Mouse (Mus musculus) kidney, postnatal 14 days (tissue): Measurements from ENCODE around the gene Trpm5.

Experiments used
- DNase-seq: peaks from one replicate; pipeline ENCODE4 v3.0.0; 2022; ENCODE audit warnings: mixed read lengths

Trpm5 gene

GRCm38 (mm10) chr7:143094592-143095553 lies at the start of gene Trpm5:
Gene Trpm5 (minus strand): TSS chr7:143094642.
- peak; percentile 70 for DNase-seq

DNA sequence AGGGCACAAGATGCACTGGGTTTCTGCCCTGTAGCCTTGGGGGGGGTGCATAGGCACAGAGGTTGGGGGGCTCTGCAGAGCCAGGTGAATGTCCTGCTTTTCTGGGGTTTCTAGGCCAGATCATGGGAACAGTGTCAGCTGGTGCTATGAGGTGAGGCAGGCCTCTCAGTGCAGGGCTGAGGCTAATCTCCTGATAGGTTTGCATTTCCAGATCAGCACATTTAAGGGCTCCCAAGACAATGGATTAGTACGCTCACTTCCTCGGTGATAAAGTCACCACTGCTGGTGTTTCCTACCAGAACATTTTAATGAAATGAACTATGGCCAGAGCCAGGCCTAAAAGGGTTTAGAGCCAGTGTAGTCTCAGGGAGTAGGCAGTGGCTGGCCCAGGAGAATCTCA lies 48.2 kb upstream of the Trpm5 start:
- DNase-seq = no peak

GRCm38 (mm10) chr7:143139932-143140331 lies 45.5 kb upstream of the Trpm5 start:
- no peak for DNase-seq

GRCm38 (mm10) chr7:143138789-143139188 lies 44.3 kb upstream of the Trpm5 start:
- peak; percentile 64 for DNase-seq

- DNase-seq = no peak
Observed at GRCm38 (mm10) chr7:143136561-143136960, 42.1 kb upstream of the Trpm5 start.

DNA sequence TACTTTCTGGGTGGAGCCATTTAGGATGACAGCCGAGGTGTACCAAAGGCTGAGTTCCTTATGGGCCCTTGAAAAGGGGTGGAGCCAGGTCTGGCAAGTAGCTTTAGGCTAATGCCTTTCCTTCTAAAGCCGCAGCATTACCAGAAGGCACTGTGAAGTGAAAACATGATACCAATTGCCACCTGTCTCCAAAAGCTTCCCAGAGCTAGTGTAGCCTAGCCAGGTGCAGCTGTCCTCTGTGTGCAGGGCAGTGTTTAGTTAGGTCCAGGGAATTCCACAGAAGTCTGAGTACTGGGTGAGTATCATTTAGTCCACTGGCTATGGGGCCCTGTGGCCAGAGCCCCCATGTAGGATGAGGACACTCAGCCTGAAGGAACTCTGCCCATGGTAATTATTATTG lies 41.7 kb upstream of the Trpm5 start:
- no peak for DNase-seq

- DNase-seq = no peak
Observed at GRCm38 (mm10) chr7:143132815-143133214, 38.4 kb upstream of the Trpm5 start.

- no peak for DNase-seq
Observed at GRCm38 (mm10) chr7:143124902-143125301, 30.5 kb upstream of the Trpm5 start.

DNA sequence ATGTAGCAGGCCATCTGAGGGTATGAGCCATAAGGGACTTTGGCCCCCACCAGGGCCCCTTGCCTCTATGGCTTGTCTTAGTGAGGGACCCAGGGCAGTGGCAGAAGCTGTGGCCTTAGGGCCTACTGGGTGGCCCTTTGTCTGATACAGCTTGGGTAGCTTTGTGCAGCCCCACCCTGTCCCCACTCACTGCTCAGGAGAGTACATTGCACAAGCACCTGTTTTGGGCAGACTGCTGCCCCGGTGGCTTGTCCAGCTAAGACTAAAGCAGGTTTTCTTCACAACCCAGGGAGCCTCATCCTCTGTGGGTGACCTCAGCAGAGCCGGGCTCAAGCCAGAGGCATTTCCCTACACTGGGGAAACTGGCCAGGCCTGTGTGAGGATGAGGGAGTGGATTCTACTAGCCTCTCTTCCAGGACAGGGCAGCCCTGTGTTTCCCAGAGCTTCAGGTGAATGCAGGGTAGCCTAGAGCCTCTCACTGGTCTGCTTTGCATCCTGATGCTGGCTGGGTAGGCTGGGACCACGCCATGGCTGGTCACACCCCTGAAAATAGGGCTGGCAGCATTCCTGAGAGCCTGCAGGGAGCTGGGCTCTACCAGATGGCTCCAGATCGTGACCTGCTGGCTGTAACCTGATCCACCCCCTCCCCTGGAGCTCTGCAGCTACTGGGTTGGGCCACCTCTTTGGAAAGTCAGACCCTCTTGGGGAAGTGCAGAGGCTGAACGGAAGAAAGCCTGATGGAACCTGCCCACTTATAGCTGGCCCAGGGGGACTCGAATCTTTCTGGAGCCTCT lies 29.6 kb upstream of the Trpm5 start:
- DNase-seq = peak; percentile 79

DNA sequence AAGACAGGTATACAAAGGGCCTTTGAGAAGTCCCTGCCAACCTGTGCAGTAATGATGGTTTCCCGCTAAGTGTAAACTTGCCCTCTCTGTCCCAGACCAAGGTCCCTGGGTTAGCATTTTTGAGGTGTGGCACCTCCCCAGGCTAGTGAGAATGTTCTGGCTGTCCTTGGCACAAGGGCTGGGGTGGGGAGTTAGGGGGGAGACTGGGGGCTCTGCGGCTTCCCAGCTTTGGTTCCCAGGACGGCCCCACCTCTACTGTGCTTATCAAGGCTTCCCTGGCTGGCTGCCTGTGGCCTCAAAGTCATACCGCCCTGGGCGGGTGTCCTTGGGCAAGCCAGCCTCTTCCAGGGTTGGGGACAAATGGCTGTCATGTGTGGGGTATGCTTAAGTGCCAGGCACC lies 27.7 kb upstream of the Trpm5 start:
- DNase-seq = no peak

- no peak for DNase-seq
Observed at GRCm38 (mm10) chr7:143119826-143120225, 25.4 kb upstream of the Trpm5 start.

GRCm38 (mm10) chr7:143119407-143119806 lies 25.0 kb upstream of the Trpm5 start:
- DNase-seq = peak; percentile 47

DNA sequence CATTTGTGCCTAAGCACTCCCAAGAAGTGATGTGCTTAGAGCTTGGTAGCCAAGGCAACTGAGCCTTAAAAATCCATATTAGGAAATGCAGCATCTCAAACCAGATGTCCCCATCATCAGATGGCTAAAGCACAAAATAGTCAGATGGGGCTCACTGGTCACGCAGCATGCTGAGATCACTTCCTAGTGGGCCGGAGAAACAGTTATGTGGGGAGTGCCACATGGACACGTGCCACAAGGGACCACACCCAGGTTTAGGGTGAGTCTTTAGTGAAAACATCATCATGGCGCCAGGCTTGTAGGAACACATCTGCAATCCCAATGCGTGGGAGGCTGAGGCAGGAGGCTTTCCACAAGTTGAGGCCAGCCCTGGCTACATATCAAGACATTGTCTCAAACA lies 22.1 kb upstream of the Trpm5 start:
- DNase-seq = no peak

DNA sequence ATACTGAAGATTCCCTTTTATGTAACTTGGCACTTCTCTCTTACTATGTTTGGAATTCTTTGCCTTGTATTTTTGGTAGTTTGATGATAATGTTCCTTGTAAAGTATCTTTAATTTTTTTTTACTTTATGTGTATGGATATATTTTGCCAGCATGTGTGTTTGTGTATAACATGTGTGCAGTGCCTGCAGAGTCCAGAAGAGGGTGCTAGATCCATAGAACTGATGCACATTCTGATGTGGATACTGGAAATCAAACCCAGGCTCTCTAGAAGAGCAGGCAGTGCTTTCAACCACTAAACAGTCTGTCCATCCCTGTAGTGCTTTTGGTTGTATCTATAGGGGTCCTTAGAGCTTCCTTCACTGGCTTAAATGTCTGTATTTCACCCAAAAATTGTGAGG lies 20.3 kb upstream of the Trpm5 start:
- no peak for DNase-seq

- no peak for DNase-seq
Observed at GRCm38 (mm10) chr7:143112395-143112794, 18.0 kb upstream of the Trpm5 start.

- DNase-seq = no peak
Observed at GRCm38 (mm10) chr7:143111719-143112118, 17.3 kb upstream of the Trpm5 start.

DNA sequence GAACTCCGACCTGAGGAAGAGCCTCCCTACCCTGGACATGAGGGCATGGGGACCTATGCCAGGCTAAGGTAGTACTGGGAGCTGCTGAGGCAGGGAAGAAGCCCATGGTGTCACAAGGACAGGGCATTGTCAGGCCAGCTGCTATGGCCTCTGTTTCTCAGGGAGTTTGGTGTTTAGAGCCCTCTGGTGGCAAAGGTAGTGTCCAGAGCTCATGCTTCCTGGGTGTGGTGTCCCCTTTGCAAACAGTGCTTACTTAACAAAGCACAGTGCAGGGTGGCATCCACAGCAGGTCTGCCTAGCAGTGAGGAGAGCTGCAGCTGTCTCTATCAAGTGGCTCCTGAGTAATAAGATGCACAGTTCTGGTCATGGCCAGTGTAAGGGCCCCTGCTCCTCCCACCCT lies 16.4 kb upstream of the Trpm5 start:
- DNase-seq = no peak

- DNase-seq = no peak
Observed at GRCm38 (mm10) chr7:143109696-143110095, 15.3 kb upstream of the Trpm5 start.

- peak; percentile 36 for DNase-seq
Observed at GRCm38 (mm10) chr7:143108996-143109660, 14.7 kb upstream of the Trpm5 start.

- DNase-seq = peak; percentile 76
Observed at GRCm38 (mm10) chr7:143108200-143108599, 13.8 kb upstream of the Trpm5 start.

DNA sequence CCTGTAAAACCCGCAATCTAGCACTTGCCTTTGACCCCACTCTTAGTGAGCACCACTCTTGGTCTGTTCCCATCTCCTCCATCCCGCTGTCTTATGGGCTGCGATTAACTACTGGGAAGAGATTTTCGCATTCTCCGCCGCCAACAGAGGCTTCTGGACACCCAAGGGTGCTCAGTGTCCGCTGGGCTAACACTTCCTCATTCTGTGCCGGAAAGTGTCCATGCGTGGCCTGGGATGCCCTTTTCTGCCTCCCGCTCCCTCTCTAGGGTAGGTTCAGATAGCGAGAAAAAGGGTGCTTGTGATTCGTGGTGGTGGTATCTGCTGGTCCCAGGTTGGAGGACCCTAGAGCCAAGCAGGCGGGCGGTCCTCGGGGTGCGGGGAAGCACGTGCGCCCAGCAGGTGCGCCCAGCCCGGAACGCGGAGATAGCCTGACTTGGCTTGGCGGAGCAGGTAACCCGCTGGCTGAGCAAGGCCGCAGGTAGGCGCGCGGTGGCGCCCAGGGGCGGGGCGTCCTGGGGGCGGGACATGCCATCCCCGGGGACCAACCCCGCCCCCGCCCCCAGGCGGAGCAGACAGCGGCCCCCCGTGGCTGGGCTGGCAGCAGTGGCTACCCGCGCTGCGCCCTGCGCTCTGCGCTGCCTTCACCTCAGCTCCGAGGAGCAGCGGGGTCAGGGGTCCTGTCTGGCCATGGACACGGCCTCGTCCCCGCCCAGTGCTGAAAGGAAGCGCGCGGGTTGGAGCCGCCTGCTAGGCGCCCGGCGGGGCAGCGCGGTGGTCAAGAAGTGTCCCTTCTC lies 12.4 kb upstream of the Trpm5 start:
- DNase-seq = peak; percentile 84

- no peak for DNase-seq
Observed at GRCm38 (mm10) chr7:143106062-143106461, 11.6 kb upstream of the Trpm5 start, which contains the start of gene Kcnq1. Gene Kcnq1 (plus strand): TSS chr7:143106362.
